ENCODE assay signal across 9 mouse cellular contexts in the genomic region with DNA sequence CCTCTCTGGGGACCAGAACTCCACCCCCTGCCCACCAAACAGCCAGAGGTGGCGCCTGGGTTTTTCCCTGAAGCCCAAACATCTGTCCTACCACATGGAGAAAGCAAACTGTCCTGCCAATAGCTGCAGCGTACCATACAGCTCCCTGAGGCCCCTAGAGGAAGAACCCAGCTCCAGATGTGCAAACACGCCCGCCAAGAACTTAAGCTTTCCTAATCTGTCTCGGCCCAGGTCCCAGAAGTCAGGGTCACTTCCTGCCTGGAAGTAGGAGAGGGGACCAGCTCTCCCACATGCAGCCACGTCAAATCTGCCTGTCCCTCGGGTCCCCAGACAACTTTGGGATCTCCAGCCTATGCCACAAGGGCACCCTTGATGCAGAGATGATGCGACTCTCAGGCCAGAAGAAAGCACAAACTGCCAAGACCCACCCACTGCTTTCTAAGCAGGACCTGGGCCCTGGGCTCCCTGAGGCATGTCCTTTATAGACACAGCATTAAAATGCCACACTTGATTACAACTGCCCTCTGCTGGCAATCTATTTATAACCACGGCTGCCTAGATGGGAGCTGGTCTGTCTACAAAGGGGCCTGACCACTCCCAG. TPM values are rescaled to one million over a fixed set of nuclear protein-coding genes. Genes with fewer than 3 reads are reported as not detected.
DNase-seq lines count a peak whose midpoint lies in the region; ATAC-seq and TF ChIP-seq lines count a peak whose summit lies in the region.
"Had no signal": no experiment of that assay in that cellular context is flagged by ENCODE, and none has a peak within 500 bp of the region (broad histone marks: within the 10 kb centered on the region; RNA-seq: fewer than 3 reads in every experiment).

No protein-coding gene starts in this region.

- H3K36me3 ChIP-seq in intestine, postnatal 0 days (ENCODE audit: control insufficient read depth, insufficient read depth) = no peaks in the 10 kb centered on the region; the same call in 1 of the 2 replicates
- no peaks in the 10 kb centered on the region for H3K36me3 ChIP-seq in lung, postnatal 0 days (ENCODE audit: insufficient read depth, low read length)
- no peaks in the 10 kb centered on the region for H3K36me3 ChIP-seq in stomach, embryonic 16.5 days (ENCODE audit: control insufficient read depth, insufficient read depth, low read length)

- no peak overlapping the region for H3K9ac ChIP-seq in intestine, postnatal 0 days (ENCODE audit: low read depth, low read length)
- H3K9ac ChIP-seq in lung, postnatal 0 days (replicated peaks; ENCODE audit: low read depth) = no peak overlapping the region
- H3K9ac ChIP-seq in stomach, embryonic 16.5 days (ENCODE audit: low read length) = no peak overlapping the region; the same call in 1 of the 2 replicates

- no peaks in the 10 kb centered on the region for H3K9me3 ChIP-seq in intestine, postnatal 0 days (ENCODE audit: control insufficient read depth)
- H3K9me3 ChIP-seq in lung, postnatal 0 days (ENCODE audit: low read length) = no peaks in the 10 kb centered on the region
- no peaks in the 10 kb centered on the region for H3K9me3 ChIP-seq in stomach, embryonic 16.5 days (replicated peaks; ENCODE audit: control insufficient read depth, low read length)

- DNase-seq in urinary bladder, postnatal 25 days (ENCODE audit: low spot score) = peak; percentile 53
- DNase-seq in urinary bladder, adult 2 months (ENCODE audit: low spot score) = no peak
- peak; percentile 56 to 84 for DNase-seq in gastrocnemius, postnatal 4 days (ENCODE audit: low spot score in 2 of 2)
- DNase-seq in lung, postnatal 0 days (ENCODE audit: low spot score) = peak; percentile 86
- DNase-seq in cerebellum, adult 9-11 months = no peak

- H3K27me3 ChIP-seq in intestine, postnatal 0 days (replicated peaks; ENCODE audit: control insufficient read depth, insufficient read depth, low read length) = peaks cover 8% of the 10 kb centered on the region; the same call in 1 of the 2 replicates
- peaks cover 7% of the 10 kb centered on the region for H3K27me3 ChIP-seq in lung, postnatal 0 days (replicated peaks; ENCODE audit: insufficient read depth, low read length)
- H3K27me3 ChIP-seq in stomach, embryonic 16.5 days (ENCODE audit: control insufficient read depth, insufficient read depth, low read length) = peaks cover 9% of the 10 kb centered on the region; the same call in 1 of the 2 replicates

- no peak overlapping the region for H3K4me3 ChIP-seq in intestine, postnatal 0 days (ENCODE audit: low read depth, low read length)
- no peak overlapping the region for H3K4me3 ChIP-seq in lung, postnatal 0 days (ENCODE audit: low read depth, low read length)
- H3K4me3 ChIP-seq in stomach, embryonic 16.5 days (replicated peaks; ENCODE audit: low read length) = no peak overlapping the region

- WGBS in intestine, postnatal 0 days = 32% methylated on average over 9 of the region's 9 CpGs
- WGBS in lung, postnatal 0 days = 20% methylated on average over 9 of the region's 9 CpGs
- 25% methylated on average over 9 of the region's 9 CpGs for WGBS in stomach, embryonic 16.5 days

- H3K4me2 ChIP-seq in intestine, postnatal 0 days (replicated peaks; ENCODE audit: low read depth) = no peak overlapping the region
- no peak overlapping the region for H3K4me2 ChIP-seq in lung, postnatal 0 days (replicated peaks; ENCODE audit: low read depth, low read length)
- no peak overlapping the region for H3K4me2 ChIP-seq in stomach, embryonic 16.5 days (ENCODE audit: low read depth, low read length)

- H3K4me1 ChIP-seq in intestine, postnatal 0 days (replicated peaks; ENCODE audit: control insufficient read depth, insufficient read depth, low read length) = no peaks in the 10 kb centered on the region
- H3K4me1 ChIP-seq in lung, postnatal 0 days (ENCODE audit: insufficient read depth, low read depth, low read length) = no peaks in the 10 kb centered on the region; the same call in 1 of the 2 replicates
- peaks cover 27% of the 10 kb centered on the region for H3K4me1 ChIP-seq in stomach, embryonic 16.5 days (ENCODE audit: control insufficient read depth, insufficient read depth, low read length)

- ATAC-seq in intestine, postnatal 0 days = no peak
- peak; percentile 65 for ATAC-seq in lung, postnatal 0 days
- peak; percentile 45 for ATAC-seq in stomach, embryonic 16.5 days (ENCODE audit: insufficient read depth, low FRiP score)
- no peak for ATAC-seq in granulocyte monocyte progenitor cell, adult 5-6 weeks (replicated peaks; ENCODE audit: poor library complexity, severe bottlenecking)

- no peak overlapping the region for H3K27ac ChIP-seq in intestine, postnatal 0 days (ENCODE audit: low read depth, low read length)
- peak overlapping the region; percentile 79 for H3K27ac ChIP-seq in lung, postnatal 0 days (ENCODE audit: low read length)
- H3K27ac ChIP-seq in stomach, embryonic 16.5 days (ENCODE audit: low read length) = peak overlapping the region; percentile 92

- TF ChIP-seq EP300 in lung, postnatal 0 days (IDR thresholded peaks at IDR 0.05) = no peak

- TF ChIP-seq CTCF in intestine, postnatal 0 days (IDR thresholded peaks at IDR 0.05; ENCODE audit: low read depth) = peak; percentile 58
- TF ChIP-seq CTCF in lung, postnatal 0 days (IDR thresholded peaks at IDR 0.05) = peak; percentile 54

RNA-seq across cellular contexts. Expression of a gene that starts 1.5 kb away (rescaled TPM):
- 31.3 and 39.2 TPM in 2 replicates for polyA plus RNA-seq in urinary bladder, adult 2 months (2012; rRNA removed)
- total RNA-seq in gastrocnemius, postnatal 4 days (2021) = 10 to 100 TPM; 47.5 to 49.4 TPM
- polyA plus RNA-seq in intestine, postnatal 0 days (2015; fragmentation: Nextera tagmentation; extraction: Ambion mirVana) = 2.9 and 3.1 TPM in 2 replicates
- 11.1 and 12.3 TPM in 2 replicates for polyA plus RNA-seq in lung, postnatal 0 days (2015; fragmentation: Nextera tagmentation; extraction: Ambion mirVana)
- polyA plus RNA-seq in stomach, embryonic 16.5 days (2015; fragmentation: Nextera tagmentation; extraction: Ambion mirVana) = 6.0 and 6.1 TPM in 2 replicates
- not detected in 2 replicates for total RNA-seq in granulocyte monocyte progenitor cell, adult 5-6 weeks (2014; fragmentation: Nextera tagmentation)
- not detected in 2 replicates for total RNA-seq in granulocyte monocyte progenitor cell, adult 5-6 weeks (2017)

RNA-seq across cellular contexts. Expression of a gene that starts 18.9 kb away (rescaled TPM):
- polyA plus RNA-seq in urinary bladder, adult 2 months (2012; rRNA removed) = not detected in 2 replicates
- total RNA-seq in gastrocnemius, postnatal 4 days (2021) = not detected
- polyA plus RNA-seq in intestine, postnatal 0 days (2015; fragmentation: Nextera tagmentation; extraction: Ambion mirVana) = not detected in 2 replicates
- not detected in 2 replicates for polyA plus RNA-seq in lung, postnatal 0 days (2015; fragmentation: Nextera tagmentation; extraction: Ambion mirVana)
- not detected in 2 replicates for polyA plus RNA-seq in stomach, embryonic 16.5 days (2015; fragmentation: Nextera tagmentation; extraction: Ambion mirVana)
- not detected in 2 replicates for total RNA-seq in granulocyte monocyte progenitor cell, adult 5-6 weeks (2014; fragmentation: Nextera tagmentation)
- total RNA-seq in granulocyte monocyte progenitor cell, adult 5-6 weeks (2017) = not detected in 2 replicates
- total RNA-seq: neutrophil, adult 5-6 weeks had no signal

RNA-seq across cellular contexts. Expression of a gene that starts 24.5 kb away (rescaled TPM):
- 25.2 and 26.2 TPM in 2 replicates for polyA plus RNA-seq in urinary bladder, adult 2 months (2012; rRNA removed)
- 10 to 100 TPM; 21.3 to 26.0 TPM for total RNA-seq in gastrocnemius, postnatal 4 days (2021)
- 12.6 and 12.9 TPM in 2 replicates for polyA plus RNA-seq in intestine, postnatal 0 days (2015; fragmentation: Nextera tagmentation; extraction: Ambion mirVana)
- 16.9 and 18.9 TPM in 2 replicates for polyA plus RNA-seq in lung, postnatal 0 days (2015; fragmentation: Nextera tagmentation; extraction: Ambion mirVana)
- polyA plus RNA-seq in stomach, embryonic 16.5 days (2015; fragmentation: Nextera tagmentation; extraction: Ambion mirVana) = 20.1 and 20.8 TPM in 2 replicates
- total RNA-seq in granulocyte monocyte progenitor cell, adult 5-6 weeks (2014; fragmentation: Nextera tagmentation) = 14.3 and 17.9 TPM in 2 replicates
- 13.0 and 13.9 TPM in 2 replicates for total RNA-seq in granulocyte monocyte progenitor cell, adult 5-6 weeks (2017)

RNA-seq across cellular contexts. Expression of a gene that starts 46.2 kb away (rescaled TPM):
- 28.0 and 34.9 TPM in 2 replicates for polyA plus RNA-seq in urinary bladder, adult 2 months (2012; rRNA removed)
- under 1 TPM in 1 of 2 experiments, not detected in 1; 0.32 TPM for total RNA-seq in gastrocnemius, postnatal 4 days (2021)
- polyA plus RNA-seq in intestine, postnatal 0 days (2015; fragmentation: Nextera tagmentation; extraction: Ambion mirVana) = 0.69 and 0.70 TPM in 2 replicates
- 0.53 and 0.70 TPM in 2 replicates for polyA plus RNA-seq in lung, postnatal 0 days (2015; fragmentation: Nextera tagmentation; extraction: Ambion mirVana)
- polyA plus RNA-seq in stomach, embryonic 16.5 days (2015; fragmentation: Nextera tagmentation; extraction: Ambion mirVana) = 0.66 and 0.84 TPM in 2 replicates
- total RNA-seq in granulocyte monocyte progenitor cell, adult 5-6 weeks (2014; fragmentation: Nextera tagmentation) = not detected in 2 replicates
- not detected in 2 replicates for total RNA-seq in granulocyte monocyte progenitor cell, adult 5-6 weeks (2017)
- total RNA-seq: neutrophil, adult 5-6 weeks had no signal

RNA-seq across cellular contexts. Expression of a gene that starts 53.0 kb away (rescaled TPM):
- 727 and 877 TPM in 2 replicates for polyA plus RNA-seq in urinary bladder, adult 2 months (2012; rRNA removed)
- total RNA-seq in gastrocnemius, postnatal 4 days (2021) = 100 to 1,000 TPM; 405 to 428 TPM
- 281 and 296 TPM in 2 replicates for polyA plus RNA-seq in intestine, postnatal 0 days (2015; fragmentation: Nextera tagmentation; extraction: Ambion mirVana)
- 265 and 266 TPM in 2 replicates for polyA plus RNA-seq in lung, postnatal 0 days (2015; fragmentation: Nextera tagmentation; extraction: Ambion mirVana)
- polyA plus RNA-seq in stomach, embryonic 16.5 days (2015; fragmentation: Nextera tagmentation; extraction: Ambion mirVana) = 303 and 377 TPM in 2 replicates
- 1,942 and 1,984 TPM in 2 replicates for total RNA-seq in granulocyte monocyte progenitor cell, adult 5-6 weeks (2014; fragmentation: Nextera tagmentation)
- 2,435 and 2,975 TPM in 2 replicates for total RNA-seq in granulocyte monocyte progenitor cell, adult 5-6 weeks (2017)

Comparison
In these comparisons a context has a peak if more than half of its experiments do, and no peak if none do; other contexts are left out.
1. DNase-seq: peak in urinary bladder, postnatal 25 days (single experiment), gastrocnemius, postnatal 4 days (2 of 2) and lung, postnatal 0 days (single experiment); none in urinary bladder, adult 2 months (single experiment) and cerebellum, adult 9-11 months (single experiment).
2. ATAC-seq: peak in lung, postnatal 0 days (single experiment) and stomach, embryonic 16.5 days (single experiment); none in intestine, postnatal 0 days (single experiment) and granulocyte monocyte progenitor cell, adult 5-6 weeks (single experiment).